Mouse (Mus musculus) limb, embryonic 10.5 days (tissue): Measurements from ENCODE around the gene Cd55b. TPM values are rescaled to one million over a fixed set of nuclear protein-coding genes. Genes with fewer than 3 reads are reported as not detected.
"Not testable (repeated sequence)": the region's sequence is repeated elsewhere in the genome, so short reads cannot be mapped to it uniquely, and the experiment has no call there.

Experiments used
- DNase-seq: peaks from one replicate; pipeline ENCODE4 v3.0.0-alpha.2; 2017; ENCODE audit warnings: low spot score
- H3K27ac ChIP-seq: fragments of 300-500 bp; sonication (generic); 2 replicates; pipeline ENCODE4 v1.5.1; 2016; ENCODE audit warnings: mild to moderate bottlenecking
- H3K27me3 ChIP-seq: fragments of 300-500 bp; sonication (generic); 2 replicates; pipeline ENCODE4 v1.6.1; 2016; ENCODE audit warnings: low read depth, mild to moderate bottlenecking; ENCODE audit not compliant: poor library complexity, severe bottlenecking
- H3K36me3 ChIP-seq: fragments of 300-500 bp; sonication (generic); 2 replicates; pipeline ENCODE4 v1.6.1; 2016; ENCODE audit warnings: mild to moderate bottlenecking, moderate library complexity
- H3K4me1 ChIP-seq: fragments of 300-500 bp; sonication (generic); 2 replicates; pipeline ENCODE4 v1.6.1; 2016
- H3K4me3 ChIP-seq: fragments of 300-500 bp; sonication (generic); 2 replicates; pipeline ENCODE4 v1.5.1; 2016; ENCODE audit warnings: mild to moderate bottlenecking, moderate library complexity
- H3K9me3 ChIP-seq: fragments of 300-500 bp; sonication (generic); replicated peaks from 2 replicates; pipeline ENCODE4 v1.6.1; 2016; ENCODE audit warnings: mild to moderate bottlenecking
- WGBS: fragments of 180-500 bp; shearing (Covaris S2); methylation state at CpG from one replicate; pipeline ENCODE4 v1.1.7; 2016; 5-methylcytosine and 5-hydroxymethylcytosine counted together
- polyA plus RNA-seq: library from polyadenylated mRNA; unstranded; fragments of >200 nt; fragmentation: Nextera tagmentation; extraction: Ambion mirVana; gene quantifications from 2 replicates; pipeline ENCODE4 v1.2.1, GENCODE M21; 2016

Gene Cd55b
- polyA plus RNA-seq, 1 experiment from 2014 or later: not detected

DNA sequence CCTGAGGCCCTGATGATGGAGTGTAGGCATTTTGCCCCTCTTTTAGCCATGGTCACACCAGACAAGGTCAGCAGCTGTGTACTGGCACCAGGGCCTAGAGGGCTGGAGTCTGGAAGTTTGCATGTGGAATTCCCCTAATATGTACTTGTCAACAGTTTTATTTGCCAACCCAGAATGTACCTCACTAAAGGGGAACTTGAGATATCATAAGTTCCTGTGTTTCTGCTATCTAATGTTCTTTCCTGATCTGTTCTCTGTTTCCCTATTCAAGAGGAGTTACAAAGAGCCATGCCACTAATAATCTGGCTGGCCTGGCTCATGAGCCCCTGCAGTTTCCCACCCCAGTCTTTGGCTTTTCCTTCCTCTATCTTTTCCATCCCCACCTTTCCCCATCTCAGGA lies 35.5 kb downstream of the Cd55b start:
- H3K4me3 ChIP-seq, H3K9me3 ChIP-seq, H3K27me3 ChIP-seq, H3K27ac ChIP-seq, H3K36me3 ChIP-seq, DNase-seq, H3K4me1 ChIP-seq: not testable (repeated sequence)

DNA sequence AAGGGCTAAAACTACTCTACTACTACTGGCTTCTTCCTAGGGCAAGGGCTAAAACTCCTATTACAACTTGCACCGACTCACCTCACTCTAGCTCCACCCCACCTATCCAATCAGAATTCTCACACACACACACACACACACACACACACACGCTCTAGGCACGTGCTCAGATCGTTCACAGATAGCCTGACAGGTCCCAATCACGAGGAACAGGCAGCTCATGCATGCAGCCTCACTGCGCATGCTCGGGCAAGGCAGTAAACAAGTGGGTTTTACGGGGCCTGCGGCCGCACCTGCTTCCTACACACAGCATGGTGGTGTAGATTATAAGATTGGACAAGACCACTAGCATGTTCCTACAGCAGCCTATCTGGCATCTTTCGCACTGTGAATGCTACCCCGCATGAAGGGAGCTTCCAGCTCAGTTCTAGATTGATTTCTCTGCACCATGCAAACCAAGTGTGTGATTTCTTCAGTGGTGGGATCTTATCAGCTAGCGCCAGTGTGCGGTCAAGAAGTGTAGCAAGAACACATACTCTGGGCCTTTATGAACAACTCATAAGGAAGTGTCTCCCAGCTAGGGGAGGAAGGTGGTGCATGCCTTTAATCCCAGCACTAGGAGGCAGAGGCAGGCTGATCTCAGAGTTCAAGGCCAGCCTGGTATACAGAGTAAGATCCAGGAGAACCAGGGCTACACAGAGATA lies 44.9 kb downstream of the Cd55b start:
- H3K9me3 ChIP-seq: no peaks in the 10 kb centered on the region
- H3K27ac ChIP-seq: no peak overlapping the region
- WGBS: 91% methylated on average over 14 of the region's 14 CpGs
- no peak overlapping the region for H3K4me3 ChIP-seq
- no peaks in the 10 kb centered on the region for H3K36me3 ChIP-seq
- no peak for DNase-seq
- no peaks in the 10 kb centered on the region for H3K4me1 ChIP-seq
- H3K27me3 ChIP-seq: no peaks in the 10 kb centered on the region

DNA sequence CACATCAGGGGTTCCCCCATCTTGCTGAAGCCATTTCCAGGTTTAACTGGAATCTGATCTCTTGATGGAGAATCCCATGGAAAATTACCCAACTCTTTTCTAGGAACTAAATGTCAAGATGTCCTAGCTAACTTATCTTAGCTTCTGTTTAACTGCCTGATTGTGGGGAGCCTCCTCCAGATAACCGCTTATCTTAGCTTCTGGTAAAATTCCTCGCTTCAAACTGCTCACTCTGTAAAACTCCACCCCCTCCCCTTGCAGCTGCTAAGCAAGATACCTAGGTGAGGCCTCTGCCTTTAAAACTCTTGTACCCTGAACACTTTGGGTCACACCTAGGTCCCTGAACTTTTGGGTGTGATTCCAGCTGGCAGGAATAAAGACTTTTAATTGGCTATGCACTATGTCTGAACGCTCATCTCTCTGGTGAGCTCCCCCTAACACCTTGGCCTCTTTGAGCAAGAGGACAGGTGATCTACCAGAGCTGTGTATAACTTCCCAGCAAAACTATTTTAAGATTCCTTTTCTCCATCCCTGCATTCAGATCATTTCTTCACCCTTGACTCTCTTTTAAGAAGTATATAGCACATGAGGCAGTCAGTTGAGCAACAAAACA lies 48.5 kb downstream of the Cd55b start:
- Histone ChIP-seq H3K4me3 (no peak overlapping the region), H3K4me1 (no peaks in the 10 kb centered on the region), H3K36me3 (no peaks in the 10 kb centered on the region), H3K27ac (no peak overlapping the region), H3K27me3 (no peaks in the 10 kb centered on the region), H3K9me3 (no peaks in the 10 kb centered on the region)
- no peak for DNase-seq
- 62% methylated on average over 3 of the region's 3 CpGs for WGBS

DNA sequence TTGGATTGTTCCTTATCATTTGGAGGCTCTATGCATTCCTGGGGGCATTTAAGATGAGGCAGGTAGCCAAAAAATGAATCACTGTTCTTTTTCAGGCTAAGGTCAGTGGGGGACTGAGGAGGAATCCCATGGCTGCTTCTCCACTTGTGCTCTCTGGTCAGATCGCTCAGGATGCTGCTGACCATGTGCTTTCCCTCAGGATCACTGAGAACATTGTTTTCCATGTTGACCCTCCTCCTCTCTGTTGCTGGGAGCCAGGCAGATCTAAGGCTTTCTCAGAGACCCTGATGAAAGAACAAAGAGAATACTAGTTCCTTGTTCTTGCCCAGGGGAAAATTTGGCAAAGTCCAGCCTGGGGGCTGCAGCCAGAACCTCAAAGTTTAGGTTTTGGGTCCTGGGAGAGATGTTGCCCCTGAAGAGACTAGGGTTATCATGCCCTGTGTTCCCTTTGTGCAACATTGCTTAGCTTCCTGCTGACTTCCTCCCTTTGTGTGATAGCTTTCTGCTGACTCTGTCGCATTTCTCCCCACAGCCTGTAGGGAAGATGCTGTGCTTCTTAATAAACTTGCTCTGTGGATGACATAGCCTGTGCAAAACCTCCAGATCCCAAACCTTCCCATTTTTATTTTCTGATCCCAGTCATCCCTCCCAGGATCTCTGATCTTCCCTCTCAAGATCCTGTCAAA lies 49.3 kb downstream of the Cd55b start:
- no peaks in the 10 kb centered on the region for H3K27me3 ChIP-seq
- H3K36me3 ChIP-seq: no peaks in the 10 kb centered on the region
- WGBS: 39% methylated on average over 2 of the region's 2 CpGs
- no peaks in the 10 kb centered on the region for H3K4me1 ChIP-seq
- no peak overlapping the region for H3K27ac ChIP-seq
- H3K9me3 ChIP-seq: no peaks in the 10 kb centered on the region
- DNase-seq: no peak
- H3K4me3 ChIP-seq: no peak overlapping the region

DNA sequence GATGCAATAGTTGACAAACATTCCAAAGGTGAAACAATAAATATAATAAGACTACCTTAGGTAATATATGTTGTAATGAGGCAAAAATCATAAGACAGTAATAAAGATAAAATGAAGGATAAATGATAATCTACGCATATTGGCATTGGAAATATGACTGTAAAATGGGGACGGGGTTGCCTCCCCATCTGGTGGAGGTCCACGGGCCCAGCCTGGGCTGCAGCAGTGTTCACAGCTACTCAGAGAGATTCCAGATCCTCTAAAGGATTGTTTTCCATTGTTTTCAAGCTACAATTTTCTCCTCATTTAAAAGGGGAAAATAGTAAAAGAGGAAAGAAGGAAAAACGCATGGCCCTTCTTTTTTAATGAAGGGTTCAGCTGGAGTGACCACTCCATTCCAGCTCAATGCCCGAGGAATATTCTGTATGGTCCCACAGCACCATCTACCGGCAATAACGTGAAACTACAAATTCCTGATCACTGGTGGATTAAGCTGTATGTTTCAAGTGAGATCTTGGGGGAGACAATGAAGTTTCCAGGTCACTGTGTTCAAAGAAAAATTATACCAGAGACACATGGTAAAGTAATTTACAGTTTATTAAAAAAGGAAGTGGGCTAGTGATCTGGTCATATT lies 50.8 kb downstream of the Cd55b start:
- Histone ChIP-seq H3K4me1 (no peaks in the 10 kb centered on the region), H3K9me3 (no peaks in the 10 kb centered on the region), H3K27ac (no peak overlapping the region), H3K36me3 (no peaks in the 10 kb centered on the region), H3K27me3 (no peaks in the 10 kb centered on the region), H3K4me3 (no peak overlapping the region)
- peak; percentile 46 for DNase-seq
- WGBS: 44% methylated on average over 7 of the region's 7 CpGs

DNA sequence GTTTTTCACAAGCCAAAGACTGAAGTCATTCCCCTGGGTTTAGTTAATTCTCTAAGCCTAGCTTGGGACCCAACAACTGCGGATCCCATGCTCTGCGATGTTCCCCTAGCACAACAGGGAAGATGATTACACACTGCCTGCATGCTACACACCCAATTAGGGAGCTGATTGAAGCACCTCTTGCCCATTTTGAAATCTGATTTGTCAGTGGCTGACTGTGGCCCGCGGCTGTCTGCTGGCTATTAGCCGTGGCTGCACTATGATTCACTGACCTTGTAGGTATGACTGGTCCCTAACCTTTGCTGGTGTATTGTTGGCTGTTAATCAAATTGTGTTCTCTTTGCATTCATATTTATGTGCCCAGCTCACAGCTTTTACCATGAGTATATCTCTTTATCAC lies 51.5 kb downstream of the Cd55b start:
- 93% methylated on average over 5 of the region's 5 CpGs for WGBS

DNA sequence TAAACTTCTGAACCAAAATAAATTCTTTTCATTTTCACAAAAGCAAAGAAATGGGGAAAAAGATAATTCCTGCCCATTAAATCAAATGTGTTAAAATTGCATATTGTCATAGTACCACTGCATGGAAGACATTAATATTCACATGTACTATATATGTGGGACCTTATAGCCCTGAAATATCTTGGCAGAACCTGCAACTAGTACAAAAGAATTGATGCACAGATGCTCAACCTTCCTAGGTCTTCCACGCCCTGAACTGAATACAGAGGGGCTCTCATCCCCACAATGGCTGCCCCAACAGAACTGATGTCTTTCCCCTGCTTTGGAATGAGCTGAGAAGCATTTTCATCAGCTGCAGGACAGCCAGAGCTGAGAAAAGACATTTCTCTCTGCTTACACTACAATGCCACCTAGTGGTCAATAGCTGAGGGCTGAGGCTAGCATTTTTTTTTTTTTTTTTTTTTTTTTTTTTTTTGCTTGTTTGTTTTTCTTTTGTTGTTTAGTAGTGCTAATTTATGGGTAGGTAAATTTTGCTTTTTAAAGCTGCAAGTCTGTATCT lies 72.7 kb downstream of the Cd55b start:
- Histone ChIP-seq H3K4me3 (no peak overlapping the region), H3K27ac (no peak overlapping the region), H3K4me1 (no peaks in the 10 kb centered on the region), H3K27me3 (no peaks in the 10 kb centered on the region), H3K9me3 (no peaks in the 10 kb centered on the region), H3K36me3 (no peaks in the 10 kb centered on the region)
- no peak for DNase-seq
- WGBS: 26% methylated on average over 1 of the region's 1 CpGs

More for the DNA sequence above, 51.5 kb downstream of the Cd55b start:
- Histone ChIP-seq H3K4me1 (no peaks in the 10 kb centered on the region), H3K9me3 (no peaks in the 10 kb centered on the region), H3K4me3 (no peak overlapping the region), H3K36me3 (no peaks in the 10 kb centered on the region), H3K27me3 (no peaks in the 10 kb centered on the region), H3K27ac (no peak overlapping the region)
- no peak for DNase-seq

DNA sequence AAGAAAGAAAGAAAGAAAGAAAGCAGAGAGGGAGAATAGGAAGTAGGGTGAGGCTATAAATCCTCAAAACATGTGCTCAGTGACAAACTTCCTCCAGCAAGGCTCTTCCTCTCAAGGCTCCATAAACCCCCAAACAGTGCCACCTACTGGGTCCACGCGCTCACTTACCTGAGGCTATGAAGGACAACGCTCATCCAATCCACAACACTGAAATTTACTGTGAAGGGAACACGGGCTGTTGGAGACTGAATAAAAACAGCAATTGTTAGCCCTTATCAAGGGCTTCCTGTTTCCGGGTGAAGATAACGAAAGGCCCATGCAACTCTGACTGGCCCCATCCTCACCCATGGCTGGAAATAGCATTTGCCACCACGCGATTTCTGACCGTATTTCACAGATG lies 80.4 kb downstream of the Cd55b start:
- Histone ChIP-seq H3K36me3 (no peaks in the 10 kb centered on the region), H3K4me3 (no peak overlapping the region), H3K9me3 (no peaks in the 10 kb centered on the region), H3K27ac (no peak overlapping the region), H3K4me1 (no peaks in the 10 kb centered on the region), H3K27me3 (no peaks in the 10 kb centered on the region)
- WGBS: 85% methylated on average over 9 of the region's 9 CpGs
- no peak for DNase-seq

Other genes with a start within 250 kb of the Cd55b start
- gene Cd55, start 39.7 kb upstream of the Cd55b start, polyA plus RNA-seq: 1.7 and 1.9 TPM in 2 replicates
- gene Zp3r, start 206.6 kb upstream of the Cd55b start, polyA plus RNA-seq: not detected in 2 replicates
- gene C4bp, start 238.6 kb upstream of the Cd55b start, polyA plus RNA-seq: not detected in 2 replicates